Mouse (Mus musculus) midbrain, embryonic 14.5 days (tissue): ENCODE measurements at regions not wholly inside any gene's neighbourhood (a gene's known extent, or its start where the extent isn't known, plus 50 kb on each side); places are given as distances from the start of the nearest gene placed in this dataset.

Experiments
- ATAC-seq: fragments of 200-750 bp; cut with Nextera tagmentation; 2 replicates; pipeline ENCODE4 v1.8.0; 2017; ENCODE audit warnings: moderate number of reproducible peaks, moderate library complexity; ENCODE audit not compliant: low FRiP score, low TSS enrichment
- DNase-seq: peaks from one replicate; pipeline ENCODE4 v3.0.0-alpha.2; 2015
- H3K27ac ChIP-seq: fragments of 300-500 bp; sonication (generic); replicated peaks from 2 replicates; pipeline ENCODE4 v1.5.1; 2014; ENCODE audit warnings: mild to moderate bottlenecking, low read depth, low read length, moderate library complexity
- H3K27me3 ChIP-seq: fragments of 300-500 bp; sonication (generic); 2 replicates; pipeline ENCODE4 v1.6.1; 2014; ENCODE audit warnings: low read length, control low read depth, mixed read lengths; ENCODE audit not compliant: control insufficient read depth, insufficient read depth
- H3K36me3 ChIP-seq: fragments of 300-500 bp; sonication (generic); 2 replicates; pipeline ENCODE4 v1.6.1; 2014; ENCODE audit warnings: low read length, control low read depth; ENCODE audit not compliant: control insufficient read depth, insufficient read depth
- H3K4me1 ChIP-seq: fragments of 300-500 bp; sonication (generic); 2 replicates; pipeline ENCODE4 v1.6.1; 2014; ENCODE audit warnings: mild to moderate bottlenecking, antibody characterized with exemption, low read length, control low read depth; ENCODE audit not compliant: control insufficient read depth, insufficient read depth
- H3K4me2 ChIP-seq: fragments of 300-500 bp; sonication (generic); 2 replicates; pipeline ENCODE4 v1.6.1; 2014; ENCODE audit warnings: mild to moderate bottlenecking, low read length, moderate library complexity
- H3K4me3 ChIP-seq: fragments of 300-500 bp; sonication (generic); replicated peaks from 2 replicates; pipeline ENCODE4 v1.5.1; 2014; ENCODE audit warnings: low read depth, low read length
- H3K9ac ChIP-seq: fragments of 300-500 bp; sonication (generic); replicated peaks from 2 replicates; pipeline ENCODE4 v1.6.1; 2014; ENCODE audit warnings: mild to moderate bottlenecking, low read length, moderate library complexity
- H3K9me3 ChIP-seq: fragments of 300-500 bp; sonication (generic); 2 replicates; pipeline ENCODE4 v1.6.1; 2016; ENCODE audit warnings: low read length, control low read depth, mixed read lengths; ENCODE audit not compliant: control insufficient read depth
- WGBS: fragments of 180-500 bp; shearing (Covaris S2); extraction: QIAGEN DNeasy Blood & Tissue Kit; methylation state at CpG from one replicate; pipeline ENCODE4 v1.1.7; 2014; 5-methylcytosine and 5-hydroxymethylcytosine counted together

- H3K4me2 ChIP-seq = no peak overlapping the region
- H3K9ac ChIP-seq = no peak overlapping the region
- no peaks in the 10 kb centered on the region for H3K9me3 ChIP-seq
- H3K27me3 ChIP-seq = no peaks in the 10 kb centered on the region
- H3K27ac ChIP-seq = no peak overlapping the region
- no peaks in the 10 kb centered on the region for H3K4me1 ChIP-seq
- ATAC-seq (no peak), DNase-seq (no peak)
- H3K4me3 ChIP-seq = no peak overlapping the region
- WGBS = 93% methylated on average over 1 of the region's 1 CpGs
- H3K36me3 ChIP-seq = no peaks in the 10 kb centered on the region
Observed at GRCm38 (mm10) chr4:22938302-22938701, 450.1 kb upstream of the Pou3f2 start.

DNA sequence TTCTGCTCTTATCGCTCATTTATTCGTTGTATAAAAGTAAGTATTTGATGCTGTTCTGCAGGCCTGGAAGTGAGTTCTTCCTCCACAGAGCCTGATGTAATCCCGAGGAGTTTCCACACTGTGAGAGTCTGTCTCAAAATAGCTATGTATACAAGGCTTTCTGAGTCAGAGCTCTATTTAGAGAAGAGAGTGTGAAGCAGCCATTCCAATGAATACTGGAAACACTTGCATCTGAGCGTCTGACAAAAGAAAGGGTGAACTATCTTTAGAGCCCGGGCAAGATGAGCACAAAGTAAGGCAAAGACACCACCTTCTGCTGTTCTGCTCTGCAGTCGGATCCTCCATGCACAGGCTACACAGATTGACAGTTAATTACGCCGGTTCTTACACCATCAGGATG, 436.0 kb upstream of the Pou3f2 start:
- Histone ChIP-seq H3K9ac (no peak overlapping the region), H3K4me2 (no peak overlapping the region), H3K4me3 (no peak overlapping the region), H3K4me1 (no peaks in the 10 kb centered on the region), H3K27ac (no peak overlapping the region), H3K36me3 (no peaks in the 10 kb centered on the region), H3K9me3 (no peaks in the 10 kb centered on the region), H3K27me3 (no peaks in the 10 kb centered on the region)
- 92% methylated on average over 8 of the region's 8 CpGs for whole genome bisulfite sequencing
- DNase-seq = no peak
- no peak for ATAC-seq

- no peak overlapping the region for H3K9ac ChIP-seq
- no peak overlapping the region for H3K4me3 ChIP-seq
- no peaks in the 10 kb centered on the region for H3K27me3 ChIP-seq
- 34% methylated on average over 5 of the region's 5 CpGs for WGBS
- H3K4me1 ChIP-seq = no peaks in the 10 kb centered on the region
- peak; percentile 19 for DNase-seq
- no peak overlapping the region for H3K27ac ChIP-seq
- no peaks in the 10 kb centered on the region for H3K36me3 ChIP-seq
- peaks cover 11% of the 10 kb centered on the region for H3K9me3 ChIP-seq
- no peak overlapping the region for H3K4me2 ChIP-seq
- no peak for ATAC-seq
Observed at GRCm38 (mm10) chr4:22914886-22915285, 426.7 kb upstream of the Pou3f2 start.

DNA sequence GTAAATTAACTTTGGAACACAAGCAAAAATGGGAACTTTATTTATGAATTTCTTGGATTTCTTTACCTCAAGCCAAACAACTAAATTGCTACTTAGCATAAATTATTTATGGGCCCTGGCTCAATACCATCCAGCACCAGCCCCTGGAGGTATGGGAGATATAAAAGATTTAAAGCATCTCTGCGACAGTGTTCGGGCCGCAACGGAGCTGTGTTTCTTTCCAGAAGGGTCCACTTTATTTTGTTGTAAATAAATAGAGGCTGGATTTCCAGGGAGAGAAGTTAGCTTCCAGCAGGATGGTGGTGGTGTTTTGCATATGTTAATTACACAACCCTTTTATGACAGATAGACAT, 404.5 kb upstream of the Pou3f2 start:
- H3K27me3 ChIP-seq = no peaks in the 10 kb centered on the region
- ATAC-seq (no peak), DNase-seq (peak; percentile 56)
- peaks cover 8% of the 10 kb centered on the region; the same call in 1 of the 2 replicates for H3K4me1 ChIP-seq
- H3K4me3 ChIP-seq = no peak overlapping the region
- H3K36me3 ChIP-seq = no peaks in the 10 kb centered on the region
- no peak overlapping the region for H3K27ac ChIP-seq
- 39% methylated on average over 4 of the region's 4 CpGs for WGBS
- H3K9me3 ChIP-seq = no peaks in the 10 kb centered on the region
- H3K4me2 ChIP-seq = no peak overlapping the region
- H3K9ac ChIP-seq = no peak overlapping the region

DNA sequence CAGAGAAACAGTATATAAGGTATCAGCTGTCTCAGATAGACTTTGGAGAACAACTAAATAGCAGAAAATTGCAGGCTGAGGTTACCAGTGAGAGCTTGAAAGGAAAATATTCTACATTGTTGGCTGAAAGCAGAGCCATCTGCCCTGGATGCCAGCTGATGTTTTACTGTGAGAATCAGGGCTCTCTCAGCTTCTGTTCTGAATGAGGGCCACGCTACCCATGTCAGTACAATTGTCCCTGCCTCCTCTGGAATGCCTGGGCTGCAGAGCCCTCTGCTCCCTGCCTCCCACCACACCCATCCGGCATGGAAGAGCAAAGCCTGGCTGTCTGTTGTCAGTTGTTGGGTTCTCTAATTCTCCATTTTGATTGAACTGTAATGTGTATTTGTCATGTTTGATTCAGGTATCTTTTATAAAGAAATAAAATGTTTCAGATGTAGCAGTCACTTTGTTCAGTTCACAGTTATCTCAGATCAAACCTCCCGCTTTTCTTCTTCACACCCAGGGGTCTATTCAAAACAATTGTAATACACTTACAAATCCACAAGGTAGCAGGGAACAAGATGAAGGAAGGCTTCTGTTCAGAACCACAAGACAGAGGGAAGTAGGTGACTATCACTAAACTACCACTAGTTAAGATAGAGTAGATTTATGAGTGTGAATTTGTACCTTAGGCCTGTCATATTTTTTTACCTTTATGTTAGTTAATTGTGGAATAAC, 404.0 kb upstream of the Pou3f2 start:
- ATAC-seq = peak; percentile 68
- H3K9ac ChIP-seq = no peak overlapping the region
- H3K4me2 ChIP-seq = no peak overlapping the region
- H3K27ac ChIP-seq = peak overlapping the region; percentile 68
- H3K4me3 ChIP-seq = no peak overlapping the region
- H3K27me3 ChIP-seq = no peaks in the 10 kb centered on the region
- H3K36me3 ChIP-seq = no peaks in the 10 kb centered on the region
- 28% methylated on average over 3 of the region's 3 CpGs for WGBS
- peak; percentile 29 for DNase-seq
- H3K9me3 ChIP-seq = no peaks in the 10 kb centered on the region
- H3K4me1 ChIP-seq = peaks cover 8% of the 10 kb centered on the region; the same call in 1 of the 2 replicates

- no peaks in the 10 kb centered on the region for H3K36me3 ChIP-seq
- no peak for ATAC-seq
- WGBS = 8% methylated on average over 7 of the region's 7 CpGs
- no peak overlapping the region for H3K9ac ChIP-seq
- H3K9me3 ChIP-seq = no peaks in the 10 kb centered on the region
- DNase-seq = no peak
- no peak overlapping the region for H3K4me2 ChIP-seq
- H3K4me3 ChIP-seq = no peak overlapping the region
- H3K27ac ChIP-seq = no peak overlapping the region
- no peaks in the 10 kb centered on the region for H3K27me3 ChIP-seq
- H3K4me1 ChIP-seq = no peaks in the 10 kb centered on the region
Observed at GRCm38 (mm10) chr4:22880692-22881091, 392.5 kb upstream of the Pou3f2 start.

GRCm38 (mm10) chr4:22875392-22875791, 387.2 kb upstream of the Pou3f2 start:
- no peak overlapping the region for H3K4me2 ChIP-seq
- ATAC-seq = no peak
- WGBS = 62% methylated on average over 3 of the region's 3 CpGs
- no peaks in the 10 kb centered on the region for H3K36me3 ChIP-seq
- H3K4me1 ChIP-seq = 0 out of 2 replicates have a peak, but pooled peaks cover 3% of the 10 kb centered on the region
- H3K4me3 ChIP-seq = no peak overlapping the region
- H3K27me3 ChIP-seq = no peaks in the 10 kb centered on the region
- H3K27ac ChIP-seq = no peak overlapping the region
- no peak overlapping the region for H3K9ac ChIP-seq
- H3K9me3 ChIP-seq = no peaks in the 10 kb centered on the region
- peak; percentile 56 for DNase-seq

DNA sequence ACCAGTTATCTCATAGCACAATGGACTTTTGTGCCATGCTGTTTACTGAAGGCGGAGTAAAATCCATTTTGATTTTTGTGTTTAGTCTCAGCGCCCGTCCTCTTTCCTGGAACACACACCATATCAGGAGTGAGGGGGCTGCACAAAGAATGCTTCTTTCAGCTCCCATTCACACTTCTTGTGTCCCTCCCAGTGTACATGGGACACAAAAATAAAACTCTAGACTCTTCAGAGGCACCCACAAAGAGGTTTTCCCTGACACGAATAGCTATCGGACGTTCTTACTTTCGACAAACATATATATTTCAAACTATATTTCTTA, 347.9 kb upstream of the Pou3f2 start:
- Histone ChIP-seq H3K27me3 (no peaks in the 10 kb centered on the region), H3K9ac (no peak overlapping the region), H3K4me2 (peak overlapping the region; percentile 50), H3K4me3 (peak overlapping the region; percentile 2; the same call in 1 of the 2 replicates), H3K4me1 (peaks cover 8% of the 10 kb centered on the region), H3K9me3 (no peaks in the 10 kb centered on the region), H3K27ac (peak overlapping the region; percentile 49), H3K36me3 (no peaks in the 10 kb centered on the region)
- peak; percentile 70 for ATAC-seq
- DNase-seq = no peak
- 8% methylated on average over 7 of the region's 7 CpGs for WGBS

GRCm38 (mm10) chr4:22835381-22836123, 347.4 kb upstream of the Pou3f2 start:
- Histone ChIP-seq H3K9me3 (no peaks in the 10 kb centered on the region), H3K9ac (no peak overlapping the region), H3K36me3 (no peaks in the 10 kb centered on the region), H3K4me1 (peaks cover 8% of the 10 kb centered on the region), H3K4me2 (peak overlapping the region; percentile 50), H3K27ac (peak overlapping the region; percentile 49), H3K4me3 (peak overlapping the region; percentile 2; the same call in 1 of the 2 replicates), H3K27me3 (no peaks in the 10 kb centered on the region)
- ATAC-seq (peak; percentile 87), DNase-seq (peak; percentile 79)
- 2% methylated on average over 9 of the region's 9 CpGs for WGBS
